Mouse (Mus musculus) testis, adult 2 months (tissue): Measurements from ENCODE around the gene Scand1.

ENCODE experiments used
- CTCF ChIP-seq: fragments of 200-500 bp; IDR thresholded peaks from 2 replicates; pipeline ENCODE4 v1.5.1; 2012; ENCODE audit warnings: low read depth, mild to moderate bottlenecking, inconsistent platforms, low read length, moderate library complexity; ENCODE audit not compliant: control insufficient read depth, insufficient read depth, insufficient replicate concordance
- POLR2A ChIP-seq: fragments of 200-500 bp; IDR thresholded peaks from 2 replicates; pipeline ENCODE4 v1.6.1; 2012; ENCODE audit warnings: low read depth, mild to moderate bottlenecking, inconsistent platforms, low read length, moderate library complexity; ENCODE audit not compliant: control insufficient read depth

- TF ChIP-seq CTCF = no peak
- TF ChIP-seq POLR2A = no peak
Measured at GRCm38 (mm10) chr2:156324116-156324588, 11.6 kb upstream of the Scand1 start.
